Mouse (Mus musculus) olfactory bulb, adult 2 months (tissue): ENCODE results near the gene Larp1b. TPM values are rescaled to one million over a fixed set of nuclear protein-coding genes. Genes with fewer than 3 reads are reported as not detected.

Source experiments
- H3K27ac ChIP-seq: fragments of 200-500 bp; 2 replicates; pipeline ENCODE4 v1.5.1; 2012; ENCODE audit warnings: low read depth, low read length; ENCODE audit not compliant: insufficient read depth
- H3K4me1 ChIP-seq: fragments of 200-500 bp; 2 replicates; pipeline ENCODE4 v1.6.1; 2012; ENCODE audit warnings: low read length; ENCODE audit not compliant: control insufficient read depth, insufficient read depth
- H3K4me3 ChIP-seq: fragments of 200-500 bp; 2 replicates; pipeline ENCODE4 v1.5.1; 2012; ENCODE audit warnings: mild to moderate bottlenecking, low read depth, low read length, moderate library complexity; ENCODE audit not compliant: insufficient read depth
- CTCF ChIP-seq: fragments of 200-500 bp; IDR thresholded peaks from 2 replicates; pipeline ENCODE4 v1.5.1; 2012; ENCODE audit warnings: low read depth, mild to moderate bottlenecking, low read length, moderate library complexity; ENCODE audit not compliant: insufficient read depth
- POLR2A ChIP-seq: fragments of 200-500 bp; IDR thresholded peaks from 2 replicates; pipeline ENCODE4 v1.6.1; 2012; ENCODE audit warnings: mild to moderate bottlenecking, low read depth, low read length, moderate library complexity; ENCODE audit not compliant: insufficient read depth
- WGBS: fragments of 180-500 bp; shearing (Covaris S2); methylation state at CpG from one replicate; pipeline ENCODE4 v1.1.7; 2018; 5-methylcytosine and 5-hydroxymethylcytosine counted together
- polyA plus RNA-seq: library from polyadenylated mRNA; stranded (reverse); fragments of >200 nt; gene quantifications from 2 replicates; pipeline ENCODE4 v1.2.4, GENCODE M21; 2012; ENCODE audit warnings: low replicate concordance; ENCODE audit not compliant: missing spikeins, insufficient read depth, insufficient read length

Larp1b gene
- polyA plus RNA-seq, 1 experiment: not detected

DNA sequence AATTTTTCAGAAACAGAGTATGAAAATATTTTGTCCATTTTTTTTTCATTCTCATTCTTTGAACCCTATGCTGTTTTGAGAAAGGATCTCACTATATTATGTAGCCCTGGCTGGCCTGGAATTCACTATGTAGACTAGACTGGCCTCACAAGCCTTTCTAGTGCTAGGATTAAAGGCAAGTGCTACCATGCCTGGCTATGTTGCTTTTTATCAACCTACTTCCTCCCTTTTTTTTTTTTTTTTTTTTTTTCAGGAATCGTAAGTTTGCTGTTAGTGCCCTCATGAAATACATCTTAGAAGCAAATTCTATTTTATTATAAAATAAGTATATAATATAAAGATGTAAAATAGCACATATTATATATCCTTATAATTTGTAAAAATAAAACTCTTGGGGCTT is 5.2 kb downstream of the Larp1b start:
- 91% methylated on average over 1 of the region's 1 CpGs for WGBS
- H3K4me3 ChIP-seq: no peak overlapping the region
- TF ChIP-seq CTCF (no peak), POLR2A (no peak)
- peaks cover 6% of the 10 kb centered on the region; the same call in 1 of the 2 replicates for H3K4me1 ChIP-seq
- H3K27ac ChIP-seq: no peak overlapping the region

DNA sequence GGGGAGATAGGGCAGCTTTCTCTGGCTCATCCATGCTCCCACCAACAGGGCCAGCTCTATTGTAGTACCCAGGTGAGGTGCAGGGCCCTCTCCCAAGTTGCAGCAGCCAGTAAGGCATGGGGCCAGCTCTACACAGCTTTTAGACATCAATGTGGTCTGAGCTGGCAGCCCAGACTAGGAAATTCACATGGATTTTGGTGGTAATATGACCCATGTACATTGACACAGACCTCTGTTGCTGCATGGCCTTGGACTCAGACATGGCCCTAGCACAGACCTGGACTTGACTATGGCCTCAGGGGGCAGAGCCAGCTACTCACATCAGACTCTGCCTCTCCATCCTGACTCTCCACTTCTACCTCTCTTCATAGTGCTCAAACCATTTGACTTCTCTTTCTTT is 9.2 kb downstream of the Larp1b start:
- H3K4me3 ChIP-seq: no peak overlapping the region
- H3K4me1 ChIP-seq: no peaks in the 10 kb centered on the region
- TF ChIP-seq POLR2A: no peak
- TF ChIP-seq CTCF: no peak
- no peak overlapping the region for H3K27ac ChIP-seq

DNA sequence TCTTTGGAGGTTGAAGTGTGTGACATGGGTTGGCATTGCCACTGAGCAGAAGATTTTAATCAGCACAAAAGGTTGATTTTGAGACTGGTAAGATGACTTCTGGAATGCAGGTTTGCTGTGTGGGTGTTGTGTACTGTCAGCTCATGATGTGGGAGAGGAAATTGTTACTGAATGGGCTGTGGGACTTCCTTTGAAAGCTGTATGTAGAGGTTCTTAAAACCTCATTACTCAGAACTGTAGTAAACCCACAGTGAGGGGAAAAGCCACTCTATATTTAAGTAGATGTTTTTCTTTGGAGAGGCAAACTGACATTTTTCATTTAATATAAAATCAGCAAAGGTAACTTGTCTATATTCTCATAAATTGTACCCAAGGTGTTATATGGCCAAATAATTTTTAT is 31.1 kb downstream of the Larp1b start:
- H3K4me3 ChIP-seq: no peak overlapping the region
- no peak for TF ChIP-seq POLR2A
- no peak for TF ChIP-seq CTCF
- H3K4me1 ChIP-seq: no peaks in the 10 kb centered on the region
- no peak overlapping the region for H3K27ac ChIP-seq

DNA sequence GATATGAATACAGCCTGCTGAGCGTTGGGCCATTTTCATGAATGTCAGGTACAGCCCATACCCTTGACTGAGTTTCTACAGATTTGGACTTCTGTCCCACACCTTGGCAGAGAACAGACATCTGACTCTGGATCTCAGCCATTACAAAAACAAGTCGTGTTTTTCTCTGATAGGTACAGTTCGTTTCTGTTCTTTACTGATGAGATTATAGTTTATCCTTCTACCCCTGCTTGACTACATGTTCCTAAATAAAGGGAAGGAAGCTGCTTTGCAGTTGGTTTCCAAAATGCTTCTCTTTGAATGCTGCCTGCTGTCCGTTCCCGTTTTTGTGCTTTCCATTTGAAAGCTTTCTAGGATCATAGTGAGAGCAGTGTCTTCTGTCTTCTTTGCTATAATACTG is 37.9 kb downstream of the Larp1b start:
- TF ChIP-seq CTCF: no peak
- no peak for TF ChIP-seq POLR2A
- Histone ChIP-seq H3K4me1 (no peaks in the 10 kb centered on the region), H3K4me3 (no peak overlapping the region), H3K27ac (no peak overlapping the region)
- 74% methylated on average over 5 of the region's 5 CpGs for WGBS

DNA sequence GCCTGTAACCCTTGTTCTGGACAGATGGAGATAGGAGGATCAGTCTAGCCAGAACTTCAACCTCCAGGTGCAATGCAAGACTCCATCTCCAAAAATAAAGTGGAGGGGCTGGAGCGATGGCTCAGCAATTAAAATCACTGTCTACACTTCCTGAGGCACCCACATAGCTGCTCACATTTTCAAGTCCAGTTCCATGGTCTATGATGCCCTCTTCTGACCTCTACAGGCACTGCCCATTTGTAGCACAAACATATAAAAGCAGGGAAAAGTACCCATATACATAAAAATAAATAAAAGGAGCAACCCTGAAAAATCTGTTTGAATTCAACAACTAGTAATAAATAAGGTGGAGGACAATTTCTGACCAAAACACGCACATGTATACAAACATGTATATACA is 39.1 kb downstream of the Larp1b start:
- H3K27ac ChIP-seq: no peak overlapping the region
- 70% methylated on average over 2 of the region's 2 CpGs for WGBS
- TF ChIP-seq POLR2A: no peak
- TF ChIP-seq CTCF: no peak
- no peak overlapping the region for H3K4me3 ChIP-seq
- no peaks in the 10 kb centered on the region for H3K4me1 ChIP-seq

DNA sequence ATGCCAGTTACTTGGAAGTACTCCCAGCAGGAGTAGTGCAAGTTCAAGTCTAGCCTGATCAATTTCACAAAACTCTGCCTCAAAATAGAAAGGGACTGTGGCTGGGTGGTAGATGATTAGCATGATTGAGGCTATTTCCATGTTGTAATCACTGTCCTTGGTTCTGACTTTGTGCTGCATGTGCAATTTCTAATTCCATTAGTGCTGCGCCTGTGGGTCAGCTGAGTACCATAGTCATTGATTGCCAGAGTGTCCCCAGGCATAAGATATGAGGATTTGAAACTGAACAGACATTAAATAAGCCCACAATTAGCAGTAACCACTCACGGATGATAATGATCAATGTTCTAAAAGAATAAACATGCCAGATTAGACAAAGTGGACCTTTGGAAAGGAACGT is 41.9 kb downstream of the Larp1b start:
- H3K4me1 ChIP-seq: no peaks in the 10 kb centered on the region
- WGBS: 63% methylated on average over 3 of the region's 3 CpGs
- TF ChIP-seq POLR2A (no peak), CTCF (no peak)
- no peak overlapping the region for H3K4me3 ChIP-seq
- no peak overlapping the region for H3K27ac ChIP-seq

GRCm38 (mm10) chr3:40995161-40995560 is 45.5 kb downstream of the Larp1b start:
- no peak for TF ChIP-seq CTCF
- no peak for TF ChIP-seq POLR2A
- H3K4me1 ChIP-seq: no peaks in the 10 kb centered on the region
- 85% methylated on average over 1 of the region's 1 CpGs for WGBS

GRCm38 (mm10) chr3:41009315-41009714 is 59.7 kb downstream of the Larp1b start:
- H3K4me1 ChIP-seq: no peaks in the 10 kb centered on the region
- TF ChIP-seq CTCF (no peak), POLR2A (no peak)
- no peak overlapping the region for H3K4me3 ChIP-seq
- no peak overlapping the region for H3K27ac ChIP-seq
- WGBS: 80% methylated on average over 8 of the region's 8 CpGs

More at GRCm38 (mm10) chr3:40995161-40995560, 45.5 kb downstream of the Larp1b start:
- Histone ChIP-seq H3K4me3 (no peak overlapping the region), H3K27ac (no peak overlapping the region)

DNA sequence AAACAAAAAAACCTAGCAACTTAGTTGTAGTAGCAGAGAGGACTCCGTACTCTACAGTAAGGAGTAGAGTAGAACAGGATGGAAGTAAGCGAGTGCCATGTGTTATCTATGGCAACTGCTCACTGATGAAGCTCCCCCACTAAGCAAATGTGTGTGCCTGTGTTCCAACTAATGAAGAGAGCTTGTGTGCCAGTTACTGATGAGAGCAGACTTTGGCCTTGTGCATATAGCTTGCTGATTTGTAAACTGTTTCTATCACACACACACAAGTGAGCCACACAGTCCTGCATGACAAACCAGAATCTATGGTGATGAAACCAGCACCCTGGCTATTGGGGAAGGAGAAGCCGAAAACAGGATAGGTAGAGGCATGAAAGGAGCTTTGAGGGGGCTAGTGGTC is 60.4 kb downstream of the Larp1b start:
- WGBS: 93% methylated on average over 3 of the region's 3 CpGs
- no peaks in the 10 kb centered on the region for H3K4me1 ChIP-seq
- no peak overlapping the region for H3K27ac ChIP-seq
- TF ChIP-seq POLR2A: no peak
- TF ChIP-seq CTCF: no peak
- no peak overlapping the region for H3K4me3 ChIP-seq

- Histone ChIP-seq H3K4me3 (no peak overlapping the region), H3K27ac (no peak overlapping the region), H3K4me1 (no peaks in the 10 kb centered on the region)
- no peak for TF ChIP-seq CTCF
- no peak for TF ChIP-seq POLR2A
- 89% methylated on average over 6 of the region's 6 CpGs for WGBS
Observed at GRCm38 (mm10) chr3:41010701-41011100, 61.1 kb downstream of the Larp1b start.
